Mouse (Mus musculus) kidney, adult 2 months (tissue): Measurements from ENCODE around the gene Eif3a. TPM values are rescaled to one million over a fixed set of nuclear protein-coding genes. Genes with fewer than 3 reads are reported as not detected.

Experiments
- DNase-seq: peaks from one replicate; pipeline ENCODE4 v3.0.0; 2021
- H3K27ac ChIP-seq: fragments of 200-500 bp; 2 replicates; pipeline ENCODE4 v1.5.1; 2012; ENCODE audit warnings: low read depth, low read length, control low read depth, inconsistent platforms; ENCODE audit not compliant: insufficient read depth
- H3K27me3 ChIP-seq: fragments of 200-500 bp; replicated peaks from 2 replicates; pipeline ENCODE4 v1.6.1; 2012; ENCODE audit warnings: mild to moderate bottlenecking, moderate library complexity, low read length, inconsistent platforms; ENCODE audit not compliant: control insufficient read depth, insufficient read depth
- H3K36me3 ChIP-seq: fragments of 200-500 bp; 2 replicates; pipeline ENCODE4 v1.6.1; 2012; ENCODE audit warnings: mild to moderate bottlenecking, moderate library complexity, low read length, inconsistent platforms; ENCODE audit not compliant: control insufficient read depth, insufficient read depth
- H3K4me1 ChIP-seq: fragments of 200-500 bp; 2 replicates; pipeline ENCODE4 v1.6.1; 2011; ENCODE audit warnings: low read length; ENCODE audit not compliant: control insufficient read depth, insufficient read depth
- H3K4me3 ChIP-seq: fragments of 200-500 bp; 2 replicates; pipeline ENCODE4 v1.5.1; 2011; ENCODE audit warnings: mild to moderate bottlenecking, low read depth, low read length, control low read depth; ENCODE audit not compliant: insufficient read depth
- CTCF ChIP-seq: fragments of 200-500 bp; conservative IDR thresholded peaks from 2 replicates; pipeline ENCODE4 v1.5.1; 2011; ENCODE audit warnings: low read depth, mild to moderate bottlenecking, control low read depth, low read length, moderate library complexity, mixed read lengths; ENCODE audit not compliant: insufficient read depth, insufficient read length
- POLR2A ChIP-seq: fragments of 200-500 bp; IDR thresholded peaks from one replicate; pipeline ENCODE4 v1.6.1; 2011; ENCODE audit warnings: low read depth, low read length, control low read depth
- WGBS: fragments of 180-500 bp; shearing (Covaris S2); methylation state at CpG from one replicate; pipeline ENCODE4 v1.1.7; 2018; 5-methylcytosine and 5-hydroxymethylcytosine counted together
- polyA plus RNA-seq: library from polyadenylated mRNA; depleted of rRNA; stranded (reverse); fragments of >200 nt; gene quantifications from 2 replicates; pipeline ENCODE4 v1.2.3, GENCODE M21; 2012

The Eif3a gene
- polyA plus RNA-seq, 1 experiment, result 29.1 TPM

GRCm38 (mm10) chr19:60789452-60789851 lies 1.0 kb downstream of the Eif3a start:
- no peak for TF ChIP-seq POLR2A
- no peak for TF ChIP-seq CTCF
- 1% methylated on average over 7 of the region's 7 CpGs for WGBS
- Histone ChIP-seq H3K4me3 (peak overlapping the region; percentile 88), H3K36me3 (no peaks in the 10 kb centered on the region), H3K4me1 (peaks cover 12% of the 10 kb centered on the region), H3K27me3 (no peaks in the 10 kb centered on the region), H3K27ac (peak overlapping the region; percentile 89)
- peak; percentile 2 for DNase-seq

GRCm38 (mm10) chr19:60788214-60788960 lies 2.1 kb downstream of the Eif3a start:
- DNase-seq, result peak; percentile 16
- Histone ChIP-seq H3K4me1 (peaks cover 12% of the 10 kb centered on the region), H3K27ac (no peak overlapping the region), H3K36me3 (no peaks in the 10 kb centered on the region), H3K27me3 (no peaks in the 10 kb centered on the region), H3K4me3 (peak overlapping the region; percentile 26; the same call in 1 of the 2 replicates)
- WGBS, result 17% methylated on average over 6 of the region's 6 CpGs
- TF ChIP-seq POLR2A (no peak), CTCF (no peak)

- Histone ChIP-seq H3K27ac (no peak overlapping the region), H3K4me3 (no peak overlapping the region), H3K36me3 (no peaks in the 10 kb centered on the region), H3K27me3 (no peaks in the 10 kb centered on the region), H3K4me1 (peaks cover 12% of the 10 kb centered on the region)
- peak; percentile 7 for DNase-seq
- WGBS, result 6% methylated on average over 2 of the region's 2 CpGs
- TF ChIP-seq POLR2A (no peak), CTCF (no peak)
Measured at GRCm38 (mm10) chr19:60787465-60788150, 2.9 kb downstream of the Eif3a start.

GRCm38 (mm10) chr19:60784712-60785111 lies 5.7 kb downstream of the Eif3a start:
- 0 out of 2 replicates have a peak, but pooled peaks cover 2% of the 10 kb centered on the region for H3K36me3 ChIP-seq
- WGBS, result 34% methylated on average over 1 of the region's 1 CpGs
- TF ChIP-seq POLR2A (no peak), CTCF (no peak)
- peaks cover 12% of the 10 kb centered on the region for H3K4me1 ChIP-seq
- no peak overlapping the region for H3K27ac ChIP-seq
- H3K27me3 ChIP-seq, result no peaks in the 10 kb centered on the region
- no peak overlapping the region for H3K4me3 ChIP-seq
- DNase-seq, result no peak

GRCm38 (mm10) chr19:60782034-60782433 lies 8.4 kb downstream of the Eif3a start:
- Histone ChIP-seq H3K27me3 (no peaks in the 10 kb centered on the region), H3K36me3 (peaks cover 8% of the 10 kb centered on the region), H3K4me1 (peaks cover 6% of the 10 kb centered on the region), H3K4me3 (no peak overlapping the region), H3K27ac (no peak overlapping the region)
- 76% methylated on average over 3 of the region's 3 CpGs for WGBS
- TF ChIP-seq CTCF (no peak), POLR2A (no peak)
- DNase-seq, result no peak

- H3K4me1 ChIP-seq, result no peaks in the 10 kb centered on the region
- H3K36me3 ChIP-seq, result peaks cover 26% of the 10 kb centered on the region
- H3K27me3 ChIP-seq, result no peaks in the 10 kb centered on the region
- TF ChIP-seq POLR2A (no peak), CTCF (no peak)
- 88% methylated on average over 6 of the region's 6 CpGs for WGBS
- DNase-seq, result no peak
- H3K4me3 ChIP-seq, result no peak overlapping the region
- no peak overlapping the region for H3K27ac ChIP-seq
Measured at GRCm38 (mm10) chr19:60773366-60773765, 17.1 kb downstream of the Eif3a start.
